Mouse (Mus musculus) heart, embryonic 12.5 days (tissue): ENCODE results near the gene Pgc. TPM values are rescaled to one million over a fixed set of nuclear protein-coding genes. Genes with fewer than 3 reads are reported as not detected.
A peak's percentile ranks its signal among the peaks of the same experiment; 100 is the strongest.

Experiments
- ATAC-seq: fragments of 200-750 bp; cut with Nextera tagmentation; 2 replicates; pipeline ENCODE4 v1.8.0; 2017; ENCODE audit warnings: moderate TSS enrichment, moderate library complexity; ENCODE audit not compliant: insufficient number of reproducible peaks, low FRiP score
- H3K27ac ChIP-seq: fragments of 300-500 bp; sonication (generic); 2 replicates; pipeline ENCODE4 v1.5.1; 2016; ENCODE audit warnings: mild to moderate bottlenecking, moderate library complexity; ENCODE audit not compliant: poor library complexity, severe bottlenecking
- H3K27me3 ChIP-seq: fragments of 300-500 bp; sonication (generic); replicated peaks from 2 replicates; pipeline ENCODE4 v1.6.1; 2016; ENCODE audit warnings: mild to moderate bottlenecking, moderate library complexity
- H3K36me3 ChIP-seq: fragments of 300-500 bp; sonication (generic); 2 replicates; pipeline ENCODE4 v1.6.1; 2016; ENCODE audit warnings: mild to moderate bottlenecking, moderate library complexity
- H3K4me1 ChIP-seq: fragments of 300-500 bp; sonication (generic); replicated peaks from 2 replicates; pipeline ENCODE4 v1.6.1; 2016; ENCODE audit warnings: mild to moderate bottlenecking
- H3K4me2 ChIP-seq: fragments of 300-500 bp; sonication (generic); 2 replicates; pipeline ENCODE4 v1.6.1; 2016; ENCODE audit warnings: mild to moderate bottlenecking, moderate library complexity
- H3K4me3 ChIP-seq: fragments of 300-500 bp; sonication (generic); 2 replicates; pipeline ENCODE4 v1.5.1; 2016; ENCODE audit warnings: mild to moderate bottlenecking
- H3K9ac ChIP-seq: fragments of 300-500 bp; sonication (generic); 2 replicates; pipeline ENCODE4 v1.6.1; 2016; ENCODE audit warnings: mild to moderate bottlenecking, moderate library complexity
- H3K9me3 ChIP-seq: fragments of 300-500 bp; sonication (generic); replicated peaks from 2 replicates; pipeline ENCODE4 v1.6.1; 2016; ENCODE audit warnings: mild to moderate bottlenecking, moderate library complexity
- WGBS: fragments of 180-500 bp; shearing (Covaris S2); methylation state at CpG from one replicate; pipeline ENCODE4 v1.1.7; 2016; 5-methylcytosine and 5-hydroxymethylcytosine counted together
- polyA plus RNA-seq: library from polyadenylated mRNA; unstranded; fragments of >200 nt; fragmentation: Nextera tagmentation; extraction: Ambion mirVana; gene quantifications from 2 replicates; pipeline ENCODE4 v1.2.1, GENCODE M21; 2016

Gene Pgc
- polyA plus RNA-seq, 1 experiment from 2014 or later, result not detected

DNA sequence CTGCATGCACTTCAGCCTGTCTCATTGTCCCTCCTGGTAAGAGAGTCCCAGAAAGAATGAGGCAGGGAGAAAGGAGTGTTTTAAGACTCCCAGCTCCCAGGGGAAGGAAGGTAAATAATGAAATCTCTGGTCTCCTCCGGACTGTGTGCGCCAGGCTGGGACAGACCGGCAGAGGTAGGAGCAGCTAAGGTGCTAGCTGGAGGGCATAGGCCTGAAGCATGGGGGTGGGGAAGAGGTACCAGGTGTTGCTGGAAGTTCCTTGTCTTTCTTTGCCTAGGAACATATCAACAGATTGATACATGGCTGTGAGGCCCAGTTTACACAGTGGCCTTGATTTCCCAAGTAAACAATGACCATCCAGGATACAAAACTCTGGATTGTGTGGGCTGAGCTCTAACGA, 17.7 kb upstream of the Pgc start:
- 74% methylated on average over 4 of the region's 4 CpGs for WGBS
- no peaks in the 10 kb centered on the region for H3K36me3 ChIP-seq
- peaks cover 13% of the 10 kb centered on the region for H3K4me1 ChIP-seq
- no peak overlapping the region for H3K4me3 ChIP-seq
- no peak for ATAC-seq
- peaks cover 11% of the 10 kb centered on the region; the same call in 1 of the 2 replicates for H3K27me3 ChIP-seq
- H3K9me3 ChIP-seq, result no peaks in the 10 kb centered on the region
- no peak overlapping the region for H3K9ac ChIP-seq
- no peak overlapping the region for H3K4me2 ChIP-seq
- H3K27ac ChIP-seq, result no peak overlapping the region

- ATAC-seq, result no peak
- H3K27me3 ChIP-seq, result peaks cover 2% of the 10 kb centered on the region; the same call in 1 of the 2 replicates
- H3K27ac ChIP-seq, result no peak overlapping the region
- 53% methylated on average over 3 of the region's 3 CpGs for WGBS
- H3K4me2 ChIP-seq, result no peak overlapping the region
- peaks cover 13% of the 10 kb centered on the region for H3K4me1 ChIP-seq
- H3K4me3 ChIP-seq, result no peak overlapping the region
- no peaks in the 10 kb centered on the region for H3K9me3 ChIP-seq
- H3K9ac ChIP-seq, result no peak overlapping the region
- no peaks in the 10 kb centered on the region for H3K36me3 ChIP-seq
Observed at GRCm38 (mm10) chr17:47710036-47710435, 16.6 kb upstream of the Pgc start.

DNA sequence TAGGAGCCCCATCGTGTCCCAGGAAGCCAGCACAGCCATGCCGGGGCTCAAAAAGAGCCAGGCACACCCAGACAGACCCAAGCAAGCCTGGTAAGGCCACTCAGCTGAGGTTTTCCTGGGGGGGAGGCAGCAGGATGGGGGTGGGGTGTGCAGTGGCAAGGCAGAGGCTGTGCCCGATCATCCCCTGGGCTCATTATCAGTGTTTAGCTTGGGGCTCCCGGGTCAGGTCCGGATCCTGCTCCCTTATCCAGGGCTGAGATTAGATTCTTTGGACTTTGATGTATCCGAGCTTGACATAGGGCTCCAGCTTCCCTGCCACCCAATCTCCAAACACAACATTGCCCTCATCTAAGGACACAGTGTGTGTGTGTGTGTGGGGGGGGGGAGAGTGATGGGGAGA, 14.8 kb upstream of the Pgc start:
- Histone ChIP-seq H3K4me2 (no peak overlapping the region), H3K36me3 (no peaks in the 10 kb centered on the region), H3K4me3 (no peak overlapping the region), H3K27ac (no peak overlapping the region), H3K4me1 (peaks cover 21% of the 10 kb centered on the region), H3K9ac (no peak overlapping the region), H3K27me3 (no peaks in the 10 kb centered on the region), H3K9me3 (no peaks in the 10 kb centered on the region)
- ATAC-seq, result no peak
- 16% methylated on average over 6 of the region's 6 CpGs for WGBS

- peak overlapping the region; percentile 41 for H3K4me2 ChIP-seq
Observed at GRCm38 (mm10) chr17:47712889-47713571, 13.6 kb upstream of the Pgc start.

DNA sequence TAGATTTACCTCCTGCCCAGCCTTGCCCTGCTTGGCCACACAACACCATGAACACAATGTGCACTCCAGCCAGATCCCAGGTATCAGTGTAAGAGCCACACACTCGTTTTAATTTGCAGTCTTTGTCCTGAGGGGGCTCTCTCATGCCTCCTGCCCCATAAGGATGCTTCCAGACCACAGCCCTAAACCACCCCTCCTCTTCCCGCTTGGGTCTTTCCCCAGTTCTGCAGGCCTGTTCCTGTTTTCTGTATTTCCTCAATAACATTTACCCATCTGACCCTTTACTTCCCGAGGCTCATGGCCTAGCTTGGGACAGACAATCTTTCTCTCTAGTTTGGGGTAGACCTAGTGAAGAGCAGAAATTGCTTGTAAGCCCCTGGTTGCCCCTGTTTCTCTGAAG, 11.6 kb upstream of the Pgc start:
- H3K27me3 ChIP-seq, result no peaks in the 10 kb centered on the region
- ATAC-seq, result no peak
- H3K4me3 ChIP-seq, result no peak overlapping the region
- peaks cover 21% of the 10 kb centered on the region for H3K4me1 ChIP-seq
- H3K27ac ChIP-seq, result no peak overlapping the region
- WGBS, result 59% methylated on average over 3 of the region's 3 CpGs
- no peak overlapping the region for H3K9ac ChIP-seq
- no peaks in the 10 kb centered on the region for H3K9me3 ChIP-seq
- H3K4me2 ChIP-seq, result no peak overlapping the region
- H3K36me3 ChIP-seq, result no peaks in the 10 kb centered on the region

More at GRCm38 (mm10) chr17:47712889-47713571, 13.6 kb upstream of the Pgc start:
- Histone ChIP-seq H3K36me3 (no peaks in the 10 kb centered on the region), H3K4me1 (peaks cover 21% of the 10 kb centered on the region), H3K9me3 (no peaks in the 10 kb centered on the region), H3K9ac (no peak overlapping the region), H3K27ac (no peak overlapping the region), H3K27me3 (no peaks in the 10 kb centered on the region), H3K4me3 (no peak overlapping the region)
- ATAC-seq, result no peak
- 57% methylated on average over 20 of the region's 22 CpGs for WGBS

DNA sequence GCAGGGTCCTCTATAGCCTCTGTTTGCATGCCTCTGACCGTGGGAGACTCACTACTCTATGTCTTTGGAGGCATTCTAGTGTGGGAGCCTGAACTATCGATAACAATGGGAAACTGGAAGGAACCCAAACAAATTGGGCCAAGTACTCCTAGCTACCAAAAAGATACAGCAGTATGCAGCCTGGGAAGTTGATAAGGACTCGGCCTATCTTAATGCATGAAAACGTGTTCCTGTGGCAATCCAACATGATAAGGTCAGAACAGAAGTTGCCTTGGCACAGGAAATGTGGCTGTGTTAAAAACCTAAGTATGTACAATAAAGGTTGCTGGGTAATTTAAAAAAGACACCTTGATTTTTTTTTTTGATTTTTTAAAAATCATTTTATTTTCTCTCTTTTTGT, 5.5 kb upstream of the Pgc start:
- H3K9ac ChIP-seq, result no peak overlapping the region
- no peaks in the 10 kb centered on the region for H3K9me3 ChIP-seq
- no peak overlapping the region for H3K27ac ChIP-seq
- H3K36me3 ChIP-seq, result no peaks in the 10 kb centered on the region
- WGBS, result 45% methylated on average over 4 of the region's 4 CpGs
- no peak overlapping the region for H3K4me2 ChIP-seq
- H3K27me3 ChIP-seq, result peaks cover 10% of the 10 kb centered on the region; the same call in 1 of the 2 replicates
- H3K4me3 ChIP-seq, result no peak overlapping the region
- no peak for ATAC-seq
- peaks cover 11% of the 10 kb centered on the region; the same call in 1 of the 2 replicates for H3K4me1 ChIP-seq

DNA sequence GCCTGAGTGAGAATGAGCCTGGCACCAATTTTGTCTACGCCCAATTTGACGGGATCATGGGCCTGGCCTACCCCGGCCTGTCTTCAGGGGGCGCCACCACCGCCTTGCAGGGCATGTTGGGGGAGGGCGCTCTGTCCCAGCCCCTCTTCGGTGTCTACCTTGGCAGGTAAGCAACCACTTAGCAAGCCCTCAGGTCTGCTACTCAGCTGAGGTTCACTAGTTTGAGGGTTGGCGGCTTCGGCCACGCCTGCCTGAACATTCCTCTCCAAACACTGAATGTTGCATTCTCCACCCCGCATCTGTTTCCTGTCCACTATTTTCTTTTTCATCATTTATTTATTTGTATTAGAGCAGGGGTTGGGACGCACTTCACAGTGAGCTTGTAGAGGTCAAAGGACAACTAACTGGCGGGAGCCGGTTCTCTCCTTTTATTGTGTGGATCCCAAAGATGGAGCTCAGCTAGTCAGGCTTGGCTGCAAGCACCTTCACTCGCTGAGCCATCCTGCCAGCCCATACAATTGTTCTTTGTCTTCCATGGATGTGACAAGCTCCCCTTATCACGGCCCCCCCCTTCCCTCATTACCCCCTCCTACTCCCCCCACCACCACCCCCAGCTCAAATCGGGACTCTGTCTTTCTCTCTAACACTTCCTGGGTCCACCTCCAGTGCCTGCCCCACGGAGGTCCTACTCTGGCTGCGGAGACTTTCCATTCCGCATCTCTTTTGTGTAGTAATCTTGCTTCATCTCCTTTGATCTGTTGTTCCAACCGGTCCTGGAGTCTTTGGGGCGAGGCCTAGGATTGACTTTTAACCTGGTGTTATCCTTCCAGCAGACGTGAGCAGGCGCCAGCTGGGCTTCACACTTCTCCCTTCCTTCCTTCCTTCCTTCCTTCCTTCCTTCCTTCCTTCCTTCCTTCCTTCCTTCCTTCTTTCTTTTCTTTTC, 4.3 kb downstream of the Pgc start:
- Histone ChIP-seq H3K36me3 (no peaks in the 10 kb centered on the region), H3K9ac (no peak overlapping the region), H3K4me2 (no peak overlapping the region), H3K4me1 (no peaks in the 10 kb centered on the region), H3K27ac (no peak overlapping the region), H3K9me3 (no peaks in the 10 kb centered on the region), H3K27me3 (peaks cover 8% of the 10 kb centered on the region; the same call in 1 of the 2 replicates), H3K4me3 (no peak overlapping the region)
- no peak for ATAC-seq
- 52% methylated on average over 24 of the region's 24 CpGs for WGBS

GRCm38 (mm10) chr17:47735553-47736100, 9.0 kb downstream of the Pgc start:
- Histone ChIP-seq H3K4me3 (no peak overlapping the region), H3K4me1 (peaks cover 23% of the 10 kb centered on the region), H3K27me3 (no peaks in the 10 kb centered on the region), H3K9me3 (no peaks in the 10 kb centered on the region), H3K27ac (no peak overlapping the region), H3K36me3 (no peaks in the 10 kb centered on the region), H3K4me2 (no peak overlapping the region), H3K9ac (no peak overlapping the region)
- no peak for ATAC-seq
- 70% methylated on average over 14 of the region's 14 CpGs for WGBS

GRCm38 (mm10) chr17:47736856-47737255, 10.2 kb downstream of the Pgc start, which contains the start of gene Tfeb:
Gene Tfeb, plus strand, starts transcription at chr17:47737030.
- peak within 1 kb of the TSS; percentile 90 for H3K4me3 ChIP-seq
- H3K27me3 ChIP-seq, result no peaks in the 10 kb centered on the region
- ATAC-seq, result peak; percentile 75
- H3K9me3 ChIP-seq, result no peaks in the 10 kb centered on the region
- no peaks in the 10 kb centered on the region for H3K36me3 ChIP-seq
- peaks cover 36% of the 10 kb centered on the region for H3K4me1 ChIP-seq
- peak within 1 kb of the TSS; percentile 93 for H3K27ac ChIP-seq
- WGBS, result under 1% methylated on average over 47 of the region's 47 CpGs
- peak within 1 kb of the TSS; percentile 94 for H3K9ac ChIP-seq
- H3K4me2 ChIP-seq, result peak within 1 kb of the TSS; percentile 90

GRCm38 (mm10) chr17:47737271-47738065, 10.8 kb downstream of the Pgc start:
- Histone ChIP-seq H3K4me3 (peak overlapping the region; percentile 90), H3K27ac (peak overlapping the region; percentile 93), H3K9me3 (no peaks in the 10 kb centered on the region), H3K4me2 (peak overlapping the region; percentile 90), H3K9ac (peak overlapping the region; percentile 94), H3K4me1 (peaks cover 36% of the 10 kb centered on the region), H3K27me3 (no peaks in the 10 kb centered on the region), H3K36me3 (no peaks in the 10 kb centered on the region)
- peak; percentile 90 for ATAC-seq
- WGBS, result under 1% methylated on average over 55 of the region's 60 CpGs
